Mouse (Mus musculus) cortical plate, adult 2 months (tissue): ENCODE data around the gene Aqp5. TPM values are rescaled to one million over a fixed set of nuclear protein-coding genes. Genes with fewer than 3 reads are reported as not detected.

ENCODE experiments used
- H3K27ac ChIP-seq: fragments of 200-500 bp; 2 replicates; pipeline ENCODE4 v1.5.1; 2012; ENCODE audit warnings: low read length, control low read depth, inconsistent platforms; ENCODE audit not compliant: insufficient read depth
- H3K4me1 ChIP-seq: fragments of 200-500 bp; 2 replicates; pipeline ENCODE4 v1.6.1; 2011; ENCODE audit warnings: low read length; ENCODE audit not compliant: control insufficient read depth, insufficient read depth
- H3K4me3 ChIP-seq: fragments of 200-500 bp; 2 replicates; pipeline ENCODE4 v1.5.1; 2011; ENCODE audit warnings: mild to moderate bottlenecking, low read length, control low read depth; ENCODE audit not compliant: insufficient read depth
- CTCF ChIP-seq: fragments of 200-500 bp; IDR thresholded peaks from 2 replicates; pipeline ENCODE4 v1.5.1; 2011; ENCODE audit warnings: mild to moderate bottlenecking, control low read depth, low read length; ENCODE audit not compliant: insufficient read depth; ENCODE audit errors: extremely low read depth
- POLR2A ChIP-seq: fragments of 200-500 bp; IDR thresholded peaks from 2 replicates; pipeline ENCODE4 v1.6.1; 2011; ENCODE audit warnings: mild to moderate bottlenecking, low read length, control low read depth; ENCODE audit not compliant: insufficient read depth; ENCODE audit errors: extremely low read depth
- polyA plus RNA-seq: library from polyadenylated mRNA; depleted of rRNA; stranded (reverse); fragments of >200 nt; gene quantifications from 2 replicates; pipeline ENCODE4 v1.2.3, GENCODE M21; 2012; rRNA removed

Aqp5 gene
- 0.40 and 0.58 TPM in 2 replicates for polyA plus RNA-seq

DNA sequence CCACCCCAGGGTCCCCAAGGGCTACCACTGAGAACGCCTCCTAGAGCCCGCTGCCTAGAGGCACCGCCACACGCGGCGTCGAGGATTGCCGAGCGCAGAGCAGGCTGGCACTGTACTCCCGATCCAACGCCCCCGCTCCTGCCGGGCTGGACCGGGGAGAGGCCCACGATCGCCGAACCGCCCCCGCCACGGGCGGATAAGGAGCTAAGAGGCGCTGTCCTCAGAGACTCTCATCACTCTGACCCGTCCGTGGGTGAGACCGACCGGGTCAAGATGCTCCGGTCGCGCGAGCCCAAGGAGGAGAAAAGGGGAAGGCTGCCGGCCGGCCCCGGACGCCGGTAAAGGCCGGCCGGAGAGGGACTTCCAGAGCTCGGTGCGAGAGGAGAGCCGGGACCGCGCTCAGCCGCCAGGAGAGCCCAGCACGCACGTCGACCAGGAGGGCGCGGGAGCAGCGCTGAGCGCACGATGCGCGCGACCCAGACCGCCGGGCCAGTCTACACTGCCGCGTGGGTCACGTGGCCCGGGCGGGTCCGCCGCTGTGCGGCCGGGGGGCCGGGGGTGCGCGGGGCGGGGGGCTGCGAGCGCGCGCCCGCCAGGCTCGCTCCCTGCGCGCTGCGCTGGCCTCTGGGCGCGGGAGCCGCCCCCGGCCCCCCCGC, at the start of gene Aqp5:
Gene Aqp5 (plus strand): TSS at position 354 of the 656 bp plus-strand sequence.
- no peak for TF ChIP-seq CTCF
- no peak within 1 kb of the TSS for H3K4me3 ChIP-seq
- H3K27ac ChIP-seq: no peak within 1 kb of the TSS

DNA sequence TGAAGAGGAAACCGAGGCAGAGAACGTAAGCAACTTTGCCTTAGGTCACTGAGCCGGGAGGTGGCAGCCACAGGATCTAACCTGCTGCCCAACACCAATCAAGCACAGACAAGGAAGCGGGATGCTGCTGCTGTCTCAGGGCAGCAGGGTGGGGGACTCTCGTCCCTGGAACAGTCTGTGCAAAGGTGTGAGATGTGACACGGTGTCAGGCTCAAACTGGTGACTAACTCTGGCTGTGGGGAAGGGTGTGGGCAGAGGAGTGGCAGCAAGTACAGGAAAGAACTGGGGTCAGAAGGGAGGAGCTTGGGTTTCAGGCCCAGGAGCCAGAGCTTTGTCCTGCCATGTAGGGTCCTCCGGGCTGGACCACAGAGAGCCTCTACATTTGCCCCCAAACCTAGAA, 46.5 kb upstream of the Aqp5 start:
- no peak overlapping the region for H3K27ac ChIP-seq
- TF ChIP-seq POLR2A (no peak), CTCF (no peak)
- no peak overlapping the region for H3K4me3 ChIP-seq
- H3K4me1 ChIP-seq: no peaks in the 10 kb centered on the region

More for the DNA sequence above, at the start of gene Aqp5:
- no peaks in the 10 kb centered on the region for H3K4me1 ChIP-seq

DNA sequence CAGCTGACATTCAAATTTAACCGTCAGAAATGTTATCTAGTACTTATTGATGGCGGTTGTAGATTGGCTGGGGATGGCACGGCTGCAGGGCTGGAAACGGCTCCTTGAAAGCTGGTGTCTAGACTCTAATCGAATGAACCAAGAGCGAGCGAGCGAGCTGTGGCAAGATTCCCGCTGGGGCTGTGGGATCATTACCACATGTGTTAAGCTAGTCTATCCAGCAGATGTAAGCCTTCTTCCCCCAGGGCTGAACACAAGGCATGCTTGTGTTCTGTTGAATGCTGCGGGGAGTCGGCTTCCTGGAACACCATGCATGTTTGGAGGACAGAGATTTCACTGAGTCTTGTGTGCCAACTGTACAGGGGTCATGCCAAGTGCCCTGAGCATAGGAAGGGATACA, 44.0 kb upstream of the Aqp5 start:
- TF ChIP-seq POLR2A (no peak), CTCF (no peak)
- H3K4me3 ChIP-seq: no peak overlapping the region
- no peaks in the 10 kb centered on the region for H3K4me1 ChIP-seq
- H3K27ac ChIP-seq: no peak overlapping the region

DNA sequence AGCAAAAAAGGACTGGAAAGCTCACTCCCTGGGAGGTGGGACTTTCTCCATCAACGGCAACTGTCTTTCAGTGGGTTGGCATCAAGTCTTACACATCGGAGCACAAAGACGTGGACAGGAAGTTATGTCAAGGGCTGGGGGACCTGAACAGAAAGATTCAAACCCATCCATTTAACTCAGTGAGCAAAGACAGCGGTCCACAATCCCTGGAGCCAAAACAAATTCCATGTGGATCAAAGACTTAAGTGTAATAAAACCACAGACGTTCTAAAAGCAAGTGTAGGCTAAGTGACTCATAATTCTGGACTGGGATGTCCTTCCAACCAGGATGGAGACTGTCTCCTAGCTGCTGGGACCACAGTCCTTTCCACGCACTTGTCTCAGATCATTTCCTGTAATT, 42.9 kb upstream of the Aqp5 start:
- Histone ChIP-seq H3K4me3 (no peak overlapping the region), H3K27ac (no peak overlapping the region), H3K4me1 (no peaks in the 10 kb centered on the region)
- TF ChIP-seq CTCF (no peak), POLR2A (no peak)

DNA sequence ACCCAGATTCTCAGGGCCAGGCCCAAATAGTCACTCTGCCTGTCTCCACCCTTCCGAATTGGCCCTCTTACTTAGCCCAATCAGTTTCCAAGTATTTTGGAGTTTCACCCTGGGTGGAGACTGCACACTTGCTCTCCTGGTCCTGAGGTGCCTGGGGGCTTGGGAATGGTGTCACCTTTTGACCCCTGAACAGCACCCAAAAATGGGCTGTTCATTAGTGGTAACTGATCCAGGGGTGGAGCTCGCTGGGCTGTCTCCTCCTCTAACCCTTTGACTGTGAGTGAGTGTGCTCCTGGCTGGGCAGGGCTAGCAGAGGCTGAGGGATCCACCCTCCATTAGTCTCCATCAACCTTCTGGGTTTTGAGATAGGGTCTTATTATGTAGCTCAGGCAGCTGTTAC, 40.7 kb upstream of the Aqp5 start:
- Histone ChIP-seq H3K4me3 (no peak overlapping the region), H3K4me1 (no peaks in the 10 kb centered on the region), H3K27ac (no peak overlapping the region)
- TF ChIP-seq POLR2A (no peak), CTCF (no peak)

DNA sequence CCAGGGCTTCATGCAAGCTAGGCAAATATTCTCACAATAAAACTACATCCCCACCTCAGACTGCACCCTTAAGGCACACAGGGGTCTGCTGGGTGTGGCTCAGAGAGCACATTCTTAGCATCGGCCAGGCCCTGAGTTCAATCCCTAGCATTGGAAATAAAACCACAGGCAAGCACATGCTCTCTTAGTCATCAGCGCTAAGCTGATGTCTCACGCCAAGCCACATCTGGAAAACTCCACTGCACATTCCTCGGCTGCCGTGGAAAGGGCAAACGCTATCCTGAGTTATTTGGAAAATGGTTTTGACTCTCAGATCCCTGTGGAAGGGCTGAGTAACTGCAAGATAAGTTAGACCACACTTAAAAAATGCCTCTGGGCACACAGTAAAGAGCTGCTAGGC, 36.8 kb upstream of the Aqp5 start:
- H3K4me3 ChIP-seq: no peak overlapping the region
- no peak overlapping the region for H3K27ac ChIP-seq
- no peak for TF ChIP-seq POLR2A
- no peak for TF ChIP-seq CTCF
- H3K4me1 ChIP-seq: no peaks in the 10 kb centered on the region

DNA sequence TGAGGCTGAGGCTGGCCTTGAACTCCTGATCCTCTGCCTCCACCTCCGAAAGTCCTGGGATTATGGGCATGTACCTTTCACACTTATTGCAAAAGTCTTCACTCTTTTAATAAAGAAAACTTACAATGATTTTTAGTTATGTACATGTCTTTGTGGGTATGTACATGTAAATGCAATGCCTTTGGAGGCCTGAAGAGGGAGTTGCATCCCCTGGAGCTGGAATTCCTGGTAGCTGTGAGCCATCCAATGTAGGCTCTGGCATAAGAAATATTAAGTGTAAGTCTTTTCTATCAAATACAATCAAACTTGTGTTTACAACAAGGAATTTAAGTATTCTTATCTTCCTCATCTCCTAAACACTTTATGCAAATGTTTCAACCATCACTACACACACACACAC, 31.6 kb upstream of the Aqp5 start:
- no peaks in the 10 kb centered on the region for H3K4me1 ChIP-seq
- TF ChIP-seq POLR2A: no peak
- TF ChIP-seq CTCF: no peak
- no peak overlapping the region for H3K27ac ChIP-seq
- no peak overlapping the region for H3K4me3 ChIP-seq

DNA sequence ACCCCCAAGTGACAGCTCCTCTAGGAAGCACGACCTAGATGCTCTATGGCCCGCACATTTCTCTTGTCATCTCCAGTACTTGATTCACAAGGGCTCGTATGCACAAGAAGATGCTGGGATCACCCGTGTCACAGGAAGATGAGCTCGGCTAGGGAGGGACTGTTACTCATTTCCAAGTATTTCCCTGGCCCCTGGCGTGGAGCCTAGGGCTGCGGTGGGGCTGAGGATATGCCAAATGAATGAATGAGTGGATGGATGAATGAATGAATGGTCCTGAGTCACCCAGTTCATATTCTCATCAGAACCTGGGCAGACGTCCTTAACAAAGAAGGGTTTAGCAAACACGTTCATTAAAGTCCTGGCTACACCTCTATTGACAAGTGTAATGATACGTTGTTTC, 30.3 kb upstream of the Aqp5 start:
- no peak for TF ChIP-seq CTCF
- TF ChIP-seq POLR2A: no peak
- Histone ChIP-seq H3K4me1 (no peaks in the 10 kb centered on the region), H3K27ac (no peak overlapping the region), H3K4me3 (no peak overlapping the region)

DNA sequence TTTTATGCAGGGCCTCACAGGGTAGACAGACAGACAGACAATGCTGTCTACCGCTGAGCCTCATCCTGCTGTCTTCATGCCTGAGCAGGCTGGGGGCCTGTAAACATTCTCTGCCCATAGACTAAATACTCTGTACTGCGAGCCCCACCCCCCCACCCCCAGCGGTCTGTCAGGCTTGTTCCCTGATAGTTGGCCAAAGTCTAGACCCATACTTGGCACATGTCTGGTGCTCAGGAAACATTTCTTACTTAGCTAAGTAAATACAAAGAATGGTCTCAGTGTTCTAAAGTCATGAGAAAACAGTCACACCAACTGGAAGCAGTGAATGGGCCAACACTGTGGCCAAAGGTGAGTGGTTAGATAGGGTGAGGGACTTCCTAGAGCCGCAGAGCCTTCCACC, 23.2 kb upstream of the Aqp5 start:
- H3K27ac ChIP-seq: no peak overlapping the region
- TF ChIP-seq CTCF: no peak
- no peak for TF ChIP-seq POLR2A
- H3K4me1 ChIP-seq: no peaks in the 10 kb centered on the region
- no peak overlapping the region for H3K4me3 ChIP-seq

DNA sequence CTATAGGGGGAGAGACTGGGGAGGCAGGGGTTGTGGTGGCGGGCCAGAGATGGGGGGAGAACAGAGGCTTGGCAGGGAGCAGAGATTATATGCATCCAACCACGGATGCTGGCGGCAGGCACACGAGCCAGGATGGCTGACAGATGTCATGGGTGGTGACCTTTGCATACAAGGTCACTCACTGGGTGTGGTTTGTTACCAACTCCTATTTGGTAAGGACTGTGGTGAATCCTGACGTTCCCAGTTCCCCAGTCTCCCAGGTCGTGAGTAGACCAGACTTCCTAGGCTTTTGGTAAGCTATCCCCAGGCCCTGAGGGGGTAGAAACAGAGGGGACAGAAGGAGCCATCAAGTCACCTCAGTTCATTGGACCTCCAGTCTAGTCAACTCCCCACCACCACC, 21.9 kb upstream of the Aqp5 start:
- Histone ChIP-seq H3K4me1 (no peaks in the 10 kb centered on the region), H3K4me3 (no peak overlapping the region), H3K27ac (no peak overlapping the region)
- no peak for TF ChIP-seq CTCF
